Mouse (Mus musculus) thymus, adult 2 months (tissue): Measurements from ENCODE around the gene Egln3.

Experiments
- CTCF ChIP-seq: fragments of 200-500 bp; IDR thresholded peaks from 2 replicates; pipeline ENCODE4 v1.5.1; 2012; ENCODE audit warnings: mild to moderate bottlenecking, control low read depth, low read length, moderate library complexity, borderline replicate concordance; ENCODE audit not compliant: control insufficient read depth, poor library complexity, insufficient read depth; ENCODE audit errors: extremely low read depth
- POLR2A ChIP-seq: fragments of 200-500 bp; IDR thresholded peaks from 2 replicates; pipeline ENCODE4 v1.6.1; 2012; ENCODE audit warnings: mild to moderate bottlenecking, low read length, control low read depth, moderate library complexity; ENCODE audit not compliant: control insufficient read depth, poor library complexity, insufficient read depth; ENCODE audit errors: extremely low read depth

DNA sequence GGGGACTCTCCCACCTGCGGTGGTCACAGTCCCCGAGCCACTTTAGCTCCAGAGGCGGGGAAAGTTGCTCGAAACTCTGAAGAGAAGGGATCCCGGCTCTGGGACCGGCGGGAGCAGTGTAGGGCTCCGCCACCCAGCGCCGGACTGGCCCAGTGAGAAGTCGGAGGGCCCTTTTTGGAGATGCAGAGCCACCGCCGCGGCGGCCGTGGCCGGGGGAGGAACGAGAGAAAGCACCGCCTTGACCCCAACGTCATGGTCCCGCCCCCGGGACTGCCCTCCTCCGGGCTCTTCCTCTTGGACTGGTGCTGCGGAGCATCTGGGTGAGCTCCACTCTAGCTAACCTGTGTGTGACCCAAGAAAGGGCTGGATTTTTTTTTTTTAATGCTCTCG, at the start of gene Egln3:
- TF ChIP-seq CTCF (no peak), POLR2A (peak; percentile 31; the same call in 1 of the 2 replicates)
